Mouse (Mus musculus) left cerebral cortex, adult 2 months (tissue): ENCODE results near the gene Rpl4. TPM values are rescaled to one million over a fixed set of nuclear protein-coding genes. Genes with fewer than 3 reads are reported as not detected.
"Not testable (repeated sequence)": the region's sequence is repeated elsewhere in the genome, so short reads cannot be mapped to it uniquely, and the experiment has no call there.

ENCODE experiments used
- DNase-seq, 2 experiments: peaks; one replicate each; pipeline ENCODE4 v3.0.0; 2021 to 2022; ENCODE audit warnings: low spot score in 2 of 2, mixed read lengths in 1 of 2; ENCODE audit errors: extremely low spot score in 1 of 2
- H3K27ac ChIP-seq: fragments of 200-600 bp; 2 replicates; pipeline ENCODE4 v1.8.1; 2022
- H3K4me3 ChIP-seq: fragments of 200-600 bp; 2 replicates; pipeline ENCODE4 v1.8.1; 2022
- CTCF ChIP-seq: fragments of 200-600 bp; IDR thresholded peaks from 2 replicates; pipeline ENCODE4 v1.8.1; 2022; ENCODE audit warnings: antibody characterized with exemption, mild to moderate bottlenecking, moderate library complexity
- intact Hi-C: fragments of 180-260 bp; cut with DNase I; formaldehyde crosslinking; loops from one replicate; pipeline ENCODE4 v1.15.1; 2025
- total RNA-seq, 2 experiments: library from RNA; stranded (reverse); gene quantifications; 2 replicates each; pipeline ENCODE4 v1.2.3; 2021

The Rpl4 gene
- total RNA-seq, 2 experiments from 2014 or later = 517 to 522 TPM

GRCm38 (mm10) chr9:64173666-64174220, 568 bp downstream of the Rpl4 start:
- peak overlapping the region; percentile 97 for H3K4me3 ChIP-seq
- intact Hi-C loops = loop anchor here (10.0 kb wide), 1 partner anchor 561 kb away; the partner anchor contains the start of gene Rab11a
- H3K27ac ChIP-seq = peak overlapping the region; percentile 96
- no peak for TF ChIP-seq CTCF
- DNase-seq = no peak

- no peak for TF ChIP-seq CTCF
- peak overlapping the region; percentile 97 for H3K4me3 ChIP-seq
- DNase-seq = no peak
- intact Hi-C loops = loop anchor here (10.0 kb wide), 1 partner anchor 560 kb away; the partner anchor contains the start of gene Rab11a
- H3K27ac ChIP-seq = no peak overlapping the region; the same call in 1 of the 2 replicates
These were observed 1.2 kb downstream of the Rpl4 start for GRCm38 (mm10) chr9:64174341-64174740.

- no peak for TF ChIP-seq CTCF
- H3K27ac ChIP-seq = no peak overlapping the region
- intact Hi-C loops = loop anchor here (10.0 kb wide), 1 partner anchor 560 kb away; the partner anchor contains the start of gene Rab11a
- DNase-seq = no peak
- peak overlapping the region; percentile 97 for H3K4me3 ChIP-seq
These were observed 1.6 kb downstream of the Rpl4 start for GRCm38 (mm10) chr9:64174766-64175165.

GRCm38 (mm10) chr9:64175378-64175777, 2.2 kb downstream of the Rpl4 start:
- no peak for TF ChIP-seq CTCF
- Histone ChIP-seq H3K4me3 (no peak overlapping the region; the same call in 1 of the 2 replicates), H3K27ac (no peak overlapping the region)
- no peak for DNase-seq
- intact Hi-C loops = loop anchor here (10.0 kb wide), 1 partner anchor 559 kb away; the partner anchor contains the start of gene Rab11a

- peak; percentile 38 for TF ChIP-seq CTCF
- DNase-seq = no peak
- Histone ChIP-seq H3K4me3 (peak overlapping the region; percentile 79), H3K27ac (peak overlapping the region; percentile 68)
- intact Hi-C loops = loop anchor here (2.0 to 10.0 kb wide), 2 partner anchors 94 to 556 kb away; partner anchors contain the start of gene Rab11a
These were observed 5.4 kb downstream of the Rpl4 start for GRCm38 (mm10) chr9:64178610-64178973.

- peak within 1 kb of the TSS; percentile 79 for H3K4me3 ChIP-seq
- peak; percentile 87 to 89 for DNase-seq
- H3K27ac ChIP-seq = peak within 1 kb of the TSS; percentile 90
- peak; percentile 53 for TF ChIP-seq CTCF
- intact Hi-C loops = loop anchor here (1.0 to 10.0 kb wide), 3 partner anchors 74 to 556 kb away; partner anchors contain the start of genes Map2k1 and Rab11a
These were observed 5.9 kb downstream of the Rpl4 start, which contains the start of gene Snapc5 for GRCm38 (mm10) chr9:64178974-64179646. Snapc5 (plus strand) TSS chr9:64179274.

GRCm38 (mm10) chr9:64183295-64183694, 10.1 kb downstream of the Rpl4 start:
- DNase-seq, H3K4me3 ChIP-seq, intact Hi-C loops, H3K27ac ChIP-seq: not testable (repeated sequence)

- no peak for TF ChIP-seq CTCF
These were observed 11.1 kb downstream of the Rpl4 start for GRCm38 (mm10) chr9:64184166-64184840.

GRCm38 (mm10) chr9:64193879-64194278, 20.7 kb downstream of the Rpl4 start:
- no peak overlapping the region for H3K4me3 ChIP-seq
- no peak for TF ChIP-seq CTCF
- DNase-seq = no peak
- no peak overlapping the region for H3K27ac ChIP-seq
- intact Hi-C loops = no loop called here

More at GRCm38 (mm10) chr9:64184166-64184840, 11.1 kb downstream of the Rpl4 start:
- Histone ChIP-seq H3K4me3 (no peak overlapping the region), H3K27ac (peak overlapping the region; percentile 42)
- no peak for DNase-seq
- intact Hi-C loops = no loop called here

GRCm38 (mm10) chr9:64195554-64195953, 22.4 kb downstream of the Rpl4 start:
- peak overlapping the region; percentile 90 for H3K27ac ChIP-seq
- H3K4me3 ChIP-seq = no peak overlapping the region
- no peak for TF ChIP-seq CTCF
- intact Hi-C loops = loop anchor here (1.0 kb wide), 1 partner anchor 58 kb away; the partner anchor contains the start of gene Map2k1
- DNase-seq = peak; percentile 65 to 68

- intact Hi-C loops = no loop called here
These were observed 24.3 kb downstream of the Rpl4 start for GRCm38 (mm10) chr9:64197524-64197923.

More at GRCm38 (mm10) chr9:64197524-64197923, 24.3 kb downstream of the Rpl4 start:
- no peak overlapping the region for H3K27ac ChIP-seq
- no peak overlapping the region for H3K4me3 ChIP-seq
- no peak for DNase-seq
- TF ChIP-seq CTCF = no peak
